Mouse (Mus musculus) gastrocnemius, adult 18-20 months (tissue): ENCODE results near the gene Zmym6. TPM values are rescaled to one million over a fixed set of nuclear protein-coding genes. Genes with fewer than 3 reads are reported as not detected.
"Not testable (repeated sequence)": the region's sequence is repeated elsewhere in the genome, so short reads cannot be mapped to it uniquely, and the experiment has no call there.

Experiments used
- DNase-seq: peaks from one replicate; pipeline ENCODE4 v3.0.0; 2021; ENCODE audit warnings: low spot score
- long read RNA-seq, 2 experiments: library from polyadenylated mRNA; stranded (forward); transcript quantifications; one replicate each; pipeline ENCODE4 v2.0.0; 2021
- total RNA-seq, 2 experiments: library from RNA; stranded (reverse); gene quantifications; 2 replicates each; pipeline ENCODE4 v1.2.3; 2021

Zmym6 gene
- 1 to 10 TPM; 3.6 to 4.6 TPM for total RNA-seq
- long read RNA-seq, experiment 1, partial matches to known transcripts, result 1 of 2 reads
- long read RNA-seq, experiment 1, other reads (novel, unspliced or antisense), result 1 of 2 reads
- long read RNA-seq, experiment 2, partial matches to known transcripts, result 0 of 1 reads
- long read RNA-seq, experiment 2, other reads (novel, unspliced or antisense), result 1 of 1 reads

GRCm38 (mm10) chr4:127076875-127077548, at the start of gene Zmym6:
Gene Zmym6, plus strand, starts transcription at chr4:127077383.
- DNase-seq, result peak; percentile 92

- DNase-seq, result no peak
These were observed 40.0 kb upstream of the Zmym6 start for GRCm38 (mm10) chr4:127037158-127037557.

GRCm38 (mm10) chr4:127037908-127038827, 39.0 kb upstream of the Zmym6 start:
- no peak for DNase-seq

GRCm38 (mm10) chr4:127038828-127039349, 38.3 kb upstream of the Zmym6 start:
- DNase-seq, result no peak

GRCm38 (mm10) chr4:127039871-127040483, 37.2 kb upstream of the Zmym6 start:
- DNase-seq, result no peak

GRCm38 (mm10) chr4:127043540-127043939, 33.6 kb upstream of the Zmym6 start:
- DNase-seq, result no peak

GRCm38 (mm10) chr4:127051121-127051520, 26.1 kb upstream of the Zmym6 start:
- DNase-seq, result no peak

- no peak for DNase-seq
These were observed 24.1 kb upstream of the Zmym6 start for GRCm38 (mm10) chr4:127053071-127053470.

GRCm38 (mm10) chr4:127054522-127055198, 22.5 kb upstream of the Zmym6 start:
- no peak for DNase-seq

- peak; percentile 90 for DNase-seq
These were observed 16.4 kb upstream of the Zmym6 start, which contains the start of gene Zmym1 for GRCm38 (mm10) chr4:127060585-127061290. Gene Zmym1, minus strand, starts transcription at chr4:127061152.

- no peak for DNase-seq
These were observed 13.1 kb upstream of the Zmym6 start for GRCm38 (mm10) chr4:127064051-127064450.

GRCm38 (mm10) chr4:127074915-127075314, 2.3 kb upstream of the Zmym6 start:
- DNase-seq, result no peak

- DNase-seq, result no peak
These were observed 3.6 kb downstream of the Zmym6 start for GRCm38 (mm10) chr4:127080806-127081205.

GRCm38 (mm10) chr4:127083131-127083530, 5.9 kb downstream of the Zmym6 start:
- DNase-seq, result no peak

- DNase-seq, result no peak
These were observed 8.6 kb downstream of the Zmym6 start for GRCm38 (mm10) chr4:127085761-127086160.

- DNase-seq, result no peak
These were observed 14.0 kb downstream of the Zmym6 start for GRCm38 (mm10) chr4:127091188-127091587.

- DNase-seq, result no peak
These were observed 17.9 kb downstream of the Zmym6 start for GRCm38 (mm10) chr4:127095090-127095489.

- DNase-seq, result not testable (repeated sequence)
These were observed 22.4 kb downstream of the Zmym6 start for GRCm38 (mm10) chr4:127099552-127099951.

GRCm38 (mm10) chr4:127107566-127107965, 30.4 kb downstream of the Zmym6 start:
- DNase-seq, result no peak

- DNase-seq, result no peak
These were observed 33.4 kb downstream of the Zmym6 start for GRCm38 (mm10) chr4:127110570-127110969.
